Mouse (Mus musculus) frontal cortex, adult 2 months (tissue): Measurements from ENCODE around the gene Nipsnap2. TPM values are rescaled to one million over a fixed set of nuclear protein-coding genes. Genes with fewer than 3 reads are reported as not detected.
A peak's percentile ranks its signal among the peaks of the same experiment; 100 is the strongest.
"Not testable (repeated sequence)": the region's sequence is repeated elsewhere in the genome, so short reads cannot be mapped to it uniquely, and the experiment has no call there.

Experiments
- DNase-seq, 2 experiments: peaks; one replicate each; pipeline ENCODE4 v3.0.0; 2022; ENCODE audit warnings: low spot score in 1 of 2; ENCODE audit errors: extremely low spot score in 1 of 2
- polyA plus RNA-seq: library from polyadenylated mRNA; depleted of rRNA; stranded (reverse); fragments of >200 nt; gene quantifications from 2 replicates; pipeline ENCODE4 v1.2.3, GENCODE M21; 2012

The Nipsnap2 gene
- polyA plus RNA-seq, 1 experiment, result 124 TPM

DNA sequence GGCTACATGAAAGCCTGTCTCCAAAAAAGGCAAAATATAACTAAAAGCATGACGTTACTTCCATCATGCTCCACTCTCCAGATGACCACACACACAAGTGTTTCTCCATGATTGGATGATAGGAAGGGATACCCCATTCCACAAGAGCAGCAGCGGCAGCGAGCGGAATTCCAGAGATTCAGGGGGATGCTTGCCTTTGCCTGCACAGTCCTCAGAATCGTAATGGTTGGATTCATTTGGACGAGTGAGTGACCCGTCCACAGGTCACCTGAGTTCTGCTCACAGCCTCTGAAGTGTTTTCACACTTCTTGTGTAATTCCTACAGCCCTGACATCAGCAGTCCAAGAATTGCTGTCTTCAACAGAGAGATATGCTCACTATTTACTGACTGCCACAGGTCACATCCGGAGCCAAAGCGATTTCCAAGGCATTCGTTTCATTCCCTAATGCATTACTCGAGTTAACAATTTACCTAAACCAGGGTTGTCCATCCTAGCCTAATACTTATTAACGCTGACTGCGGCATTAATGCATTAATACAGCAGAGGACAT, 35.1 kb downstream of the Nipsnap2 start:
- DNase-seq, result no peak

DNA sequence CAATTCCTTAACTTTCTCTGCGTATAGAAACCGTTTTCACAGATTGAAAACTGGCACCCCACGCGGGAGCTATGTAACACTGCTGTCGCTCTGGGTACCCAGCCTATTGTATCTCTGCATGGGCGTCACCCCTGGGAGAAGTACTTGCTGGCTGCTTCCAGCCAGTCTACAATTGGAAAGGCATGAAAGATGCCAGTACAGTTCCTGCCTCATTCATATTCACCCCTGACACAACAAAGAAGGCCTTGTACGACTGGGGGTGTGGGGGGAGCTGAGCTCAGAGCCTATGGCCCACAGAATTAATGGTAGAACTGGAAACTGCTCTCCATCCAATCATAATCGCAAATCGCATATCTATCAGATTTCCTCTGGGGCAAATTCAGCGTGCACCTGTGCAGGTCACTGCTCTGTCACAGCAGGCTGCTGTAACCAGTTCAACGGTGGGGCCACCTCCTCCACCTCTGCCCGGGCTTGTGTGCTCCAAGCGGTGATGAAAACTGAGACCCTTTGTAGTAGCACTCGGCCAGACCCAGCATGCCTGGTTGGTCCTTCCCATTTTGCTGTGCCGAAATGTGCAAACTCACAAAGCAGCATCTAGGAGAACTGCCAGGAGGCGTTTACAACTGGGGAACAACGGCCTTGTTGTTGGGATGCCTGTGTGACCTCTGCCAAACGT, 37.1 kb downstream of the Nipsnap2 start:
- peak; percentile 59 to 67 for DNase-seq

DNA sequence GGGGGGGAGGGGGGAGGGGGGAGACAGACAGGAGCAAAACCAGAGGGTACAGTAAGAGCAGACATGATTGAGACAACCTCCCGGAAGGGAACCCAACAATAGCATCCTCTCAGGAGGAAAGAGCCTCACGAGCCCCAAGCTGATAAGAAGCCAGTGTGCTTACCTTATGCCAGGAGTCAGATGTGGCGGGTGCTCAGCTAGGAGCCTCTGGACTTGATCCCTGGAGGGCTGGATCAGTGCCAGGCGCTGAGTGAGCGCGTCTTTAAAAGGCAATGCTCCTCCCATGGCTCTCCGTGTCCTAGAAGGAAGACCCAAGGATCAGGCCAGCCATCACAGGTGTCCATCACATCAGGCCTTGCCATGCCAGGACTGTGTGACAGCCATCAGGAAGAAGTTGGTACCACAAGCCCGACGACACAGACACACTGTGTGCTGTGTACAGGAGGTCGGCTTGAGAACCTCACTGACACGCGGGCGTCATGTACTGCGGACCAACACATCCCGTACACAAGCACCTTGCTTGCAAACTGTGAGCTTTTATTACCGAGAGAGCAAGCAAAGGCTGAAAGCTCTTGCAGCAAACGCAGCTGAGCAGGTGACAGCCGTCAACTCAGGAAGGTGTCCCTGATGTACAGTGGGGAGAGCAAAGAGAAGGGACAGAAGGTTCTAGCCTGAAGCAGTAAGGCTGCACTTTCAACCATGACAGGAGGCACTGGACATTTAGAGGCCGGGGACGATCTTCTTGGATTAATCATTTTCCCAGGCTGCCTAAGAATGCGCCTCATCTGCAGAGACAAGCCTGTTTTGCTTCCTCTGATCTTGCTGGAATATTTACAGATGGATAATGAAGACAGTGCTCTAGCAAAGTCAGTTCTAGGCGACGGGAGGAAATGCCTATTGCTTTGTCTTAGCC, 45.8 kb downstream of the Nipsnap2 start:
- DNase-seq, result no peak

GRCm38 (mm10) chr5:129772433-129772832, 47.6 kb downstream of the Nipsnap2 start:
- no peak for DNase-seq

DNA sequence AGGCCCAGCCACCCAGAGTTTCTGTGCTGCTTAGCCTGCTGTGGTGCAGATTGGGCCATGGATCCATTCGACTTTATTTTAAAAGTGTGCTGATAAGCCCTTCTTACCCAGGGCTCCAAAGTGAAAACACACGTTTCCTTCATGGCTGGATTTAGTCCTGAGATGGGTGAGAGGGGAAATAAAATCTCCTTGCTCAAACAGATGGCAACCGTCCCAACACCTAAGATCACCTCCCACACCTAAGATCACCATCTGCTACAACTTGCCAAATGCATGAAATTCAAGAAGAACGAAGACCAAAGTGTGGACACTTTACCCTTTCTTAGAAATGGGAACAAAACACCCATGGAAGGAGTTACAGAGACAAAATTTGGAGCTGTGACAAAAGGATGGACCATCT, 48.5 kb downstream of the Nipsnap2 start:
- DNase-seq, result peak in 1 of 2 experiments; percentile 27

DNA sequence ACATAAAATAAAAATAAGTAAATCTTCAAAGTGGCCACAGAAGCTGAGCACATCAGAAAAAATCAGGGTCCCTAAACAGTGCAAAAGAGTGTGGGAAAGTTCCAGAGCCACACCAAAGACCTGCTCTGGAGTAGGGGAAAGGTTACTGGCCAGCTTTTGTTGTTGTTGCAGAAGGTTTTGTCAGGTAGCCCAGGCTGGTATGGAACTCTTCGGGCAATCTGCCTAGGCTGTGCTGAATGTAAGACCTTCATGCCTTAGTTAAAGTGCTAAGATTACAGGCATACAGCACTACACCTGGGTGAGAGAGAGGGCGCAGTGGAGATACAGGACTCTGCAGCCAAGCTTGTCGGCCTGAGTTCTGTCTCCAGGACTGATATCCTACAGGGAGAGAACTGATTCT, 49.8 kb downstream of the Nipsnap2 start:
- no peak for DNase-seq

DNA sequence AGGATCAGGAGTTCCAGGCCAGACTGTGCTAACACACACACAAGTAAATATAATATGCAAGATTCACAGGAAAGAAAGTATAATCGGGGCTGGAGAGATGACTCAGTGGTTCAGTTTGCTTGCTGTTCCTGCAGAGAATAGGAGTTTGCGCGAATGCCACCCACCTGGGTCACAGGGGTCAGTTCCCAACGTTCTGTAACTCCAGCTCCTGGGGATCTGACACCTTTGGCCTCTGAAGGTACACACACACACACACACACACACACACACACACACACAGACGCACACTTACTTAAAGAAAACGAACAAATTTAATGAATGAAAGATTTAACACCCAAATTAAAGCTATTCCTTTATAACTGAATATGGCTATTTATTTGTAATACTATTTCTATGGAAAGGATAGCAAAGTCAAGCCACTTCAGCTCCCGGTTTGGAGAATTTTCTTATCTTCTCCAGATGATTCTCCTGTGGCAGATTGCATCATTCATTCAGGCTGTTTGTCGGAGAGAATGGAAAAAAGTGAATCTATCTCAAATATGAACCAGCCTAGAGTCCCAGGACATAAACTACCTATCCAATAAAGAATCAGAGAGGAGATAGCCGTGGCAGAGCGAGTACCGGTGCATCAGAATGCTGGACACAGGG, 53.6 kb downstream of the Nipsnap2 start:
- no peak for DNase-seq

DNA sequence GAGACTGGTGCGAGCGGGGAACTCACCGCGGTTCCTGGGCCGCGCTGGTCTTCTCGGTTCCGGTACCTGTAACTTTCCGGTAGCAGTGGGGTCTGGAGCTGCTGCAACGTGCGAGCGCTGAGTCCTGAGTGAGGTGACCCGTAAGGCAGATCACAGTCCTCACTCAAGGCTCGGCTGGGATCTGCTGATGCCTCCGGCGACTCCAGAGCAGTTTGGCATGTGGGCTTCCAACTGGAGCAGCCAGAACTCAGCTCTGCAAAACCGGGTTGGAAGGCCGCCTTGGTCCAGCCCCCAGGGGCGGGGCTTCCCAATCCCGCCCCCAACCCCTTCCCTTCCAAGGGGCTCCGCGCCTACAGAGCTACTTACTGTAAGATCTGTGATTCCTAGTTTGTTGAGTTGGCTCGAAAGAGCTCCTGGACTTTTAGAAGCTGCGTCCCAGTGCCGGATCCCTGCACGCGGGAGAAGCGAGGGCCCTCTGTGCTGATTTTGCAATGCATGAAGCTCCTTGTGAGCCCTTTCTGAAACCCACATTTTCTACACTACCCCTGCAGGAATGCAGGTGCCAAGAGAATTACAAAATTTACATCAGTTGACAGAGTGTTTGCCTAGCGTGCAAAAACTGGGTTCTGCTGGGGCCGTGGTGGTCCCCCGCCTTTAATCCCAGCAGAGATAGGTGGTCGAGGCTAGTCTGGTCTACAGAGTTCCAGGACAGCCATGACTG, 54.3 kb downstream of the Nipsnap2 start:
- peak; percentile 50 to 84 for DNase-seq

- DNase-seq, result no peak
These were observed 55.3 kb downstream of the Nipsnap2 start for GRCm38 (mm10) chr5:129780131-129780530.

GRCm38 (mm10) chr5:129782211-129782610, 57.3 kb downstream of the Nipsnap2 start:
- DNase-seq, result peak in 1 of 2 experiments; percentile 20

DNA sequence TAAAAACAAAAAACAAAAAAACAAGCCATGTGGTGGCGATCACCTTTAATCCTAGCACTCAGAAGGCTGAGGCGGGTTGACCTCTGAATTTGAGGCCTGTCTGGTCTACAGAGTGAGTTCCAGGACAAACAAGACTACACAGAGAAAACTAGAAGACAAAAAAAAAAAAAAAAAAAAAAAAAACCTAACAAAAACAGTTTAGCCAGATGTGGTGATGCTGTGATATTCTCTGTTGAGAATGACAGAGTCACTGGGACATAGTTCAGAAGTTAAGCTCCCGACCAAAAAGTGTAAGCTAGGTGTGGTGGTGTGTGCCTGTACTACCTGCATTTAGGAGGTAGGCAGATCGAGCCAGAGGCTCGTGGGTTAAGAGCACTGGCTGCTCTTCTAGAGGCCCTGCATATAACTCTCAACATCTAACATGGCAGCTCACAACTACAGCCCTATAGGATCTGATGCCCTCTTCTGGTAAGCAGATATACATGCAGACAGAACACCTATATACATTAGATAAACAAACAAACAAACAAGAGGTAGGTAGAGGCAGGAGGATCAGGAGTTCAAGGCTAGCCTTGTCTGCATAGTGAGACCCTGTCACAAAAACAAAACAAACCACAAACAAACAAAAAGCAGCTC, 60.5 kb downstream of the Nipsnap2 start:
- no peak for DNase-seq

- DNase-seq, result peak in 1 of 2 experiments; percentile 21
These were observed 61.3 kb downstream of the Nipsnap2 start for GRCm38 (mm10) chr5:129786161-129786560.

DNA sequence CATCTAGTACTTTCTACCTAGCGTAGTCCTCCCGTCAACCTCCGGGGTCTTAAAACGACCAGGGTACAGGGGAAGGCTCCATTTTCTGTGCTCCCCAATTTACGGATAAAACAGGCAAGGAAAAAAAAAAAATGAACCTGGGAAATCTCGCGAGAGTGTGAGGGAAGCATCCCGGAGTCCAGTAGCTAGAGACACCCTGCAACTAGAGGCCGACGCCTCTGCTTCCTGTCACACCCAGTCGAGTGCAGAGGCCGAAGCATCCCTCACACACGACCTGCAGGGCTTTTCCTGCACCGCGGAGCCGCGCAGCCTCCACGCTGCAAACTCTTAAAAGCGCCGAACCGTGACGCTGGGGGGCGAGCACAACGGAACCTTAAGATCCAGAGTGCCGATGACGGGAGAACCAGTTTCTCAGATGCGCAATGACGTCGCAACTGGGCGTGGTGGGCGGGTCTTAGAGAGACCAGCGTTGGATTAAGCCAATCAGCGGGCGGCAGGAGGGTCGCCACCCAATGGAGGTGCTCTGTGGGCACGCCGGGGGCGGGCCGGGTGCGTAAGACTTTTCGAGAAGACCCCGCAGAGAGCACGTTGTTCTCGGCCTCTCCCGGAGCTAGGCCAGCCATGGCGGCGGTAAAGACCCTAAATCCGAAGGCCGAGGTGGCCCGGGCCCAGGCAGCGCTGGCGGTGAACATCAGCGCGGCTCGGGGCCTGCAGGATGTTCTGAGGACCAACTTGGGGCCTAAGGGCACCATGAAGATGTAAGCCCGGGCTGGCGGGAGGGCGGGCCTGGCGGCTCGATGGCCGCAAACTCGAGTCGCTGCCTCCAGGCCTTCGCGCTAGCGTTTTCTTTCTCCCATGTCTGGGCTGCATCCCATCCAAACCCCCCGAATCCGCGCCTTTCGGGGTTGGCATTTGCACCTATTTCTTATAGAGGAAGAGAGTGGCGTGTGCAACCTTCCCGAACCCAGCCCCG, 62.2 kb downstream of the Nipsnap2 start, which contains the start of gene Psph:
Gene Psph, minus strand, starts transcription at position 632 of the 973 bp plus-strand sequence.
- peak; percentile 97 to 98 for DNase-seq

DNA sequence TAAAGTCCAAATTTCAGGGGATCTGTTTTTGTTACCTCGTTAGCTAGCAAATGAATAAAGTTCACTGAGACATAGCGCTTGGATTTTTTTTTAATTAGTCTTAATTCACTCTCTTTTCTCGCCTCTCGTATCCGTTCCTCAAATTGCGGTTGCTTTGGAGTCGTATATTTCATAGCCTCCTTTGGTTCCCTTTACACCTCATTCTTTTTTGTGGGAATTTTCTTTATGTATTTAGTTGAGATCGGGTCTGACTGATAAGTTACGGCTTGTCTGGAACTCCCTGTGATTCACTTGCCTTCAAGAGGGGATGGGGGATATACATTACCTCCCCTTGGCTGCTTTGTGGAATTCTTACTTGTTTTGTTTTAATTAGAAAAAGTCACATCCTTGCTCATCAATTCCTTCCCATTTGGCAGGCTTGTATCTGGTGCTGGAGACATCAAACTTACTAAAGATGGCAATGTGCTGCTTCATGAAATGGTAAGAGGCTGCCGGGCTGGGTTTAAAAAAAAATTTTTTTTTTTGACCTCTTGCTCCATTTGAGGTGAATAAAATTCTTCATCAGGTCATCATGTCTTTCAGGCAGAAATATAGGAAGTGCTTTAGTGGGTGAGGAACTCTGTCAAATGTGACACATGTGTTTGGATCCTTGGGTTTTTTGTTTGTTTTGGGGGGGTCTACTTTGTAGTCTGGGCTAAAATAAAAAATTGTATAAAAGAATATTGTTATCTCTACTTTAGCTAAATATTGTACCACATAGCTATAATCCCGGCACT, 63.1 kb downstream of the Nipsnap2 start:
- no peak for DNase-seq

GRCm38 (mm10) chr5:129790591-129790990, 65.7 kb downstream of the Nipsnap2 start:
- DNase-seq, result not testable (repeated sequence)
